Mouse (Mus musculus) embryonic facial prominence, embryonic 10.5 days (tissue): ENCODE data around the gene Fam172a. TPM values are rescaled to one million over a fixed set of nuclear protein-coding genes. Genes with fewer than 3 reads are reported as not detected.

ENCODE experiments used
- DNase-seq: peaks from one replicate; pipeline ENCODE4 v3.0.0-alpha.2; 2017; ENCODE audit warnings: low spot score
- H3K27ac ChIP-seq: fragments of 300-500 bp; sonication (generic); replicated peaks from 2 replicates; pipeline ENCODE4 v1.5.1; 2016; ENCODE audit warnings: mild to moderate bottlenecking
- H3K27me3 ChIP-seq: fragments of 300-500 bp; sonication (generic); replicated peaks from 2 replicates; pipeline ENCODE4 v1.6.1; 2016; ENCODE audit warnings: low read depth, mild to moderate bottlenecking; ENCODE audit not compliant: poor library complexity, severe bottlenecking
- H3K36me3 ChIP-seq: fragments of 300-500 bp; sonication (generic); replicated peaks from 2 replicates; pipeline ENCODE4 v1.6.1; 2016; ENCODE audit warnings: mild to moderate bottlenecking, moderate library complexity
- H3K4me1 ChIP-seq: fragments of 300-500 bp; sonication (generic); 2 replicates; pipeline ENCODE4 v1.6.1; 2016
- H3K4me3 ChIP-seq: fragments of 300-500 bp; sonication (generic); 2 replicates; pipeline ENCODE4 v1.5.1; 2016; ENCODE audit warnings: mild to moderate bottlenecking, moderate library complexity
- H3K9me3 ChIP-seq: fragments of 300-500 bp; sonication (generic); 2 replicates; pipeline ENCODE4 v1.6.1; 2016; ENCODE audit warnings: mild to moderate bottlenecking
- WGBS: fragments of 180-500 bp; shearing (Covaris S2); methylation state at CpG from one replicate; pipeline ENCODE4 v1.1.7; 2016; 5-methylcytosine and 5-hydroxymethylcytosine counted together
- polyA plus RNA-seq: library from polyadenylated mRNA; unstranded; fragments of >200 nt; fragmentation: Nextera tagmentation; extraction: Ambion mirVana; gene quantifications from 2 replicates; pipeline ENCODE4 v1.2.1, GENCODE M21; 2016

The Fam172a gene
- polyA plus RNA-seq, 1 experiment from 2014 or later = 28.0 TPM

- WGBS = 3% methylated on average over 8 of the region's 8 CpGs
- peak; percentile 39 for DNase-seq
- Histone ChIP-seq H3K4me3 (peak overlapping the region; percentile 26; the same call in 1 of the 2 replicates), H3K27ac (peak overlapping the region; percentile 21), H3K9me3 (no peaks in the 10 kb centered on the region), H3K36me3 (no peaks in the 10 kb centered on the region), H3K27me3 (peaks cover 100% of the 10 kb centered on the region), H3K4me1 (peaks cover 37% of the 10 kb centered on the region)
Observed at GRCm38 (mm10) chr13:78175821-78176380, 474.1 kb downstream of the Fam172a start.

GRCm38 (mm10) chr13:78177381-78177950, 475.6 kb downstream of the Fam172a start:
- Histone ChIP-seq H3K4me3 (peak overlapping the region; percentile 60; the same call in 1 of the 2 replicates), H3K4me1 (peaks cover 47% of the 10 kb centered on the region), H3K9me3 (no peaks in the 10 kb centered on the region), H3K27me3 (peaks cover 100% of the 10 kb centered on the region), H3K36me3 (no peaks in the 10 kb centered on the region), H3K27ac (0 out of 2 replicates have a peak overlapping the region, but pooled peaks have one; percentile 37)
- WGBS = 27% methylated on average over 5 of the region's 5 CpGs
- DNase-seq = no peak

GRCm38 (mm10) chr13:78178021-78178420, 476.2 kb downstream of the Fam172a start:
- no peaks in the 10 kb centered on the region for H3K9me3 ChIP-seq
- H3K27me3 ChIP-seq = peaks cover 100% of the 10 kb centered on the region
- peak overlapping the region; percentile 60 for H3K4me3 ChIP-seq
- H3K27ac ChIP-seq = peak overlapping the region; percentile 37; the same call in 1 of the 2 replicates
- DNase-seq = no peak
- H3K4me1 ChIP-seq = peaks cover 49% of the 10 kb centered on the region
- no peaks in the 10 kb centered on the region for H3K36me3 ChIP-seq
- 2% methylated on average over 1 of the region's 1 CpGs for WGBS

- 9% methylated on average over 5 of the region's 5 CpGs for WGBS
Observed at GRCm38 (mm10) chr13:78178771-78179170, 476.9 kb downstream of the Fam172a start.

DNA sequence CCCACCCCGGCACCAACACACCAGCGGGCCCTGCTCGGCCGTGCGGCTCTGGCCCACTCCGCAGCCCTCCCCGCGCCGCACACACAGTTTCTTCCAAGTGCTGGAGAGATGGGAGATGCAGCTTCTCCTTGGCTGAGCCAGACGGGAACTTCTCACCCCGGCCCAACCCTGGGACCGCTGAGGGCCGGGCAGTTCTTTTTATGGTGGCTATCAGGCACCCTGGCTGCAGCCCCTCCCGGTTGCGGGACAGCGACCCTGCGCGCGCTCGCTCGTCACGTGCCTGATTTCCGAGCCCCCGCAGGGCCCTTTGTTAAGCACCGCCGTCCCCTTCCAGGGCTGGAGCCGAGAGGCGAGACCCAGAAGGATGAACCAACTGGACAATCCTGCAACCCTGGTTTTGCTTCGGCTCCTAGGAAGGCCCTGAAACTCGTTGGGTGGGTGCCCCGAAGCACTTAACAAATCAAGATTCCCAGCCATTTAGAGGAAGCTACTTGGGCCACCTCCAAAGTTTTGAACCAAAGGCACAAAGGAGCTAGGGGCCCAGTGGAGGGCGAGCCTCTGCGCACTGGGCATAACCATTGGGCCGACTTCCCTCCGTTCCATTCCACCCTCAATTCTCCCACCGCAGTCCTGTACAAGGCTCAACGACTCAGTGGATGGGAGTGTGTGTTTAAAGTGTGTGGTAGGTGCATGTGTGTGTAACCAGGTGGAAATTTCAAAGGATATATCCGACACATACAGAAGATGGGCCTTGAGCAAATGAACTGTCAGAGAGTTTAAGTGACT, 477.7 kb downstream of the Fam172a start:
- Histone ChIP-seq H3K4me1 (peaks cover 64% of the 10 kb centered on the region), H3K4me3 (peak overlapping the region; percentile 60), H3K27ac (peak overlapping the region; percentile 90), H3K36me3 (no peaks in the 10 kb centered on the region), H3K27me3 (peaks cover 100% of the 10 kb centered on the region), H3K9me3 (no peaks in the 10 kb centered on the region)
- WGBS = 1% methylated on average over 38 of the region's 38 CpGs
- DNase-seq = peak; percentile 78

More at GRCm38 (mm10) chr13:78178771-78179170, 476.9 kb downstream of the Fam172a start:
- no peak for DNase-seq
- Histone ChIP-seq H3K9me3 (no peaks in the 10 kb centered on the region), H3K36me3 (no peaks in the 10 kb centered on the region), H3K27ac (peak overlapping the region; percentile 90), H3K27me3 (peaks cover 100% of the 10 kb centered on the region), H3K4me1 (peaks cover 56% of the 10 kb centered on the region), H3K4me3 (peak overlapping the region; percentile 60)

DNA sequence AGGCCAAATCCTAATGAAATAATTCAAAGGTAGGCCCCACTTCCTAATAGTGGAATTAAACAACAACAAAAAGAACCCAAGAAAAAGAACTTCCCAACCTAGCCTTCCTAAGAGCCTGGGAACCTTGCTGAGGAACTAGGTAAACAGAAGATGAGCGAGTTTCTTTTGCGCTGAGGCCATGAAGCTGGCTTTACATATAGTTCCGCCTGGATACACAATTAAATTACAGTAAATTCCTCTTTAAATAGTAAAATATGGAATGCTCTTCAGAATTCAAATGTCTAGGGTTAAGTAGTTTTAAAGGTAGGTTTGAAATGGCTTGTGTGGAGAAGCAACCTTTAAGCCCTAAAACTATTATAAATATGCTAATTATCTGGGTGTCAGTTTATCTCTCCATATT, 478.4 kb downstream of the Fam172a start:
- H3K4me3 ChIP-seq = peak overlapping the region; percentile 60
- no peaks in the 10 kb centered on the region for H3K36me3 ChIP-seq
- no peak for DNase-seq
- H3K27me3 ChIP-seq = peaks cover 100% of the 10 kb centered on the region
- 38% methylated on average over 3 of the region's 3 CpGs for WGBS
- peaks cover 65% of the 10 kb centered on the region for H3K4me1 ChIP-seq
- H3K27ac ChIP-seq = peak overlapping the region; percentile 90; the same call in 1 of the 2 replicates
- H3K9me3 ChIP-seq = no peaks in the 10 kb centered on the region

- WGBS = under 1% methylated on average over 44 of the region's 44 CpGs
- peaks cover 100% of the 10 kb centered on the region for H3K27me3 ChIP-seq
- H3K9me3 ChIP-seq = no peaks in the 10 kb centered on the region
- H3K4me1 ChIP-seq = peaks cover 70% of the 10 kb centered on the region
- DNase-seq = peak; percentile 60
- peak overlapping the region; percentile 60 for H3K4me3 ChIP-seq
- peaks cover 2% of the 10 kb centered on the region; the same call in 1 of the 2 replicates for H3K36me3 ChIP-seq
- peak overlapping the region; percentile 84 for H3K27ac ChIP-seq
Observed at GRCm38 (mm10) chr13:78181071-78181929, 479.5 kb downstream of the Fam172a start.

- peaks cover 78% of the 10 kb centered on the region for H3K4me1 ChIP-seq
- 2% methylated on average over 14 of the region's 14 CpGs for WGBS
Observed at GRCm38 (mm10) chr13:78181930-78182558, 480.2 kb downstream of the Fam172a start.

GRCm38 (mm10) chr13:78183004-78183403, 481.2 kb downstream of the Fam172a start:
- 4% methylated on average over 5 of the region's 5 CpGs for WGBS
- Histone ChIP-seq H3K4me1 (peaks cover 87% of the 10 kb centered on the region), H3K36me3 (peaks cover 13% of the 10 kb centered on the region), H3K4me3 (peak overlapping the region; percentile 60), H3K27me3 (peaks cover 100% of the 10 kb centered on the region), H3K27ac (peak overlapping the region; percentile 84), H3K9me3 (no peaks in the 10 kb centered on the region)
- DNase-seq = no peak

More at GRCm38 (mm10) chr13:78181930-78182558, 480.2 kb downstream of the Fam172a start:
- H3K9me3 ChIP-seq = no peaks in the 10 kb centered on the region
- peaks cover 100% of the 10 kb centered on the region for H3K27me3 ChIP-seq
- peaks cover 6% of the 10 kb centered on the region for H3K36me3 ChIP-seq
- DNase-seq = peak; percentile 61
- peak overlapping the region; percentile 60 for H3K4me3 ChIP-seq
- peak overlapping the region; percentile 84 for H3K27ac ChIP-seq

DNA sequence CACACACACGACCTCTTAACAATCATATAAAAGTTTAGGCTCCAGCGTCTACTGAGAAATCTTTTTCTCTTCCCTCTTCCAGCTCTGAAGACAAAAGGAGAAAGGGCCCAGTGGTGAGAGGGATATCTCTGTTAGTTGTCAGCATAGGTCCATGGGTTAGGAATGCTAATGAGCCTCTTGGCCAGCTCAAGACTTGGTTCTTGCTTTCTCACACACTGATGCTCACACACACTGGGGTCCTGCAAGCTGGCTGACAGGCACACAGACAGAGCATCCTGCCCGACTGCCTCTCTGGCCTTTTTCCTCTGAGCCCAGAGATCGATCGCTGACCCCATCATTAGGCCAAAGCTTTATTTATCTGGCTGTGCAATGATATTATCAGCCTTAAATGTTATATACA, 482.2 kb downstream of the Fam172a start:
- Histone ChIP-seq H3K4me3 (peak overlapping the region; percentile 1; the same call in 1 of the 2 replicates), H3K9me3 (no peaks in the 10 kb centered on the region), H3K4me1 (peaks cover 94% of the 10 kb centered on the region), H3K27me3 (peaks cover 100% of the 10 kb centered on the region), H3K36me3 (peaks cover 22% of the 10 kb centered on the region), H3K27ac (peak overlapping the region; percentile 84)
- peak; percentile 43 for DNase-seq
- 10% methylated on average over 5 of the region's 5 CpGs for WGBS

DNA sequence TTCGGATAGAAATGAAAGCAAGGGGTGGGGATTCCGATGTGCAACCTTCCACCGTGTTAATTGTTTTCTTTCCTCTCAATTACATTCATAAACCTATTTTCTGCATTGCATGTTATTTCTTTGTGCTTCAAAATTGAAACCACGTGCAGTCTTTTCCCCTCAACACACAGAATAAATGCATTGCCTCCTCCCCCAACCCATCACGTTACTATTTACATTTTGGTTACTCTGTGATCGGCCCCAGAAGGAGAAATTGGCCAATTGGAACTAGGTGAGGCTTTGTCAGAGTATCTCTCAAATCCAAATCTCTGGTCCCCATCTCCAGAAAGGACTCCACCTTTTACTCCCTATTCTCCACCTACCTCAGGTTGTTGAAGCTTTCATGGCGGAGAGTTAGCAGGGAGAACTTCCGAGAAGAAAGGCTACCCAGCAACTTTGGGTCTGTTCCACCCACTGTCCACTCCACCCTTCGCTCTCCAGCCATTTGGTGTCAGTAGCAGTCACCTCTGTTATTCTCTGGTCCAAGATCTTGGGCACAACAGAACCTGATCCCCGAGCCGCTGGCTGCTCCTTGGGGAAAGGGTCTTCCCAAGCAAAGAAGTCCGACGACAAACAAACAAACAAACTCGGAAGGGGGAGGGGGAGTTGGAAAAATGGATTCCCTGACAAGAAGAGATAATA, 483.1 kb downstream of the Fam172a start:
- 6% methylated on average over 14 of the region's 14 CpGs for WGBS
- DNase-seq = peak; percentile 34
- H3K4me1 ChIP-seq = peaks cover 91% of the 10 kb centered on the region

More for the DNA sequence above, 483.1 kb downstream of the Fam172a start:
- Histone ChIP-seq H3K9me3 (no peaks in the 10 kb centered on the region), H3K27me3 (peaks cover 97% of the 10 kb centered on the region), H3K36me3 (peaks cover 31% of the 10 kb centered on the region), H3K4me3 (peak overlapping the region; percentile 1), H3K27ac (peak overlapping the region; percentile 84)
